Mouse (Mus musculus) heart, embryonic 15.5 days (tissue): ENCODE measurements around the gene Nlrp9c. TPM values are rescaled to one million over a fixed set of nuclear protein-coding genes. Genes with fewer than 3 reads are reported as not detected.
"Not testable (repeated sequence)": the region's sequence is repeated elsewhere in the genome, so short reads cannot be mapped to it uniquely, and the experiment has no call there.

Experiments used
- ATAC-seq: fragments of 200-750 bp; cut with Nextera tagmentation; replicated peaks from 2 replicates; pipeline ENCODE4 v1.8.0; 2017; ENCODE audit warnings: low read depth, moderate TSS enrichment; ENCODE audit not compliant: insufficient number of reproducible peaks, insufficient read depth, low FRiP score
- H3K27ac ChIP-seq: fragments of 300-500 bp; sonication (generic); 2 replicates; pipeline ENCODE4 v1.5.1; 2015; ENCODE audit warnings: mild to moderate bottlenecking, inconsistent platforms
- H3K27me3 ChIP-seq: fragments of 300-500 bp; sonication (generic); 2 replicates; pipeline ENCODE4 v1.6.1; 2015; ENCODE audit warnings: inconsistent platforms
- H3K36me3 ChIP-seq: fragments of 300-500 bp; sonication (generic); 2 replicates; pipeline ENCODE4 v1.6.1; 2015; ENCODE audit warnings: mild to moderate bottlenecking, inconsistent platforms
- H3K4me1 ChIP-seq: fragments of 300-500 bp; sonication (generic); replicated peaks from 2 replicates; pipeline ENCODE4 v1.6.1; 2015; ENCODE audit warnings: inconsistent platforms
- H3K4me2 ChIP-seq: fragments of 300-500 bp; sonication (generic); 2 replicates; pipeline ENCODE4 v1.6.1; 2015; ENCODE audit warnings: inconsistent platforms, mild to moderate bottlenecking, moderate library complexity
- H3K4me3 ChIP-seq: fragments of 300-500 bp; sonication (generic); 2 replicates; pipeline ENCODE4 v1.5.1; 2015; ENCODE audit warnings: mild to moderate bottlenecking, inconsistent platforms
- H3K9ac ChIP-seq: fragments of 300-500 bp; sonication (generic); 2 replicates; pipeline ENCODE4 v1.6.1; 2015; ENCODE audit warnings: mild to moderate bottlenecking, inconsistent platforms
- H3K9me3 ChIP-seq: fragments of 300-500 bp; sonication (generic); replicated peaks from 2 replicates; pipeline ENCODE4 v1.6.1; 2016; ENCODE audit warnings: inconsistent platforms
- WGBS: fragments of 180-500 bp; shearing (Covaris S2); methylation state at CpG from one replicate; pipeline ENCODE4 v1.1.7; 2015; ENCODE audit warnings: mixed read lengths; 5-methylcytosine and 5-hydroxymethylcytosine counted together
- polyA plus RNA-seq: library from polyadenylated mRNA; unstranded; fragments of >200 nt; fragmentation: Nextera tagmentation; extraction: Ambion mirVana; gene quantifications from 2 replicates; pipeline ENCODE4 v1.2.1, GENCODE M21; 2015

Gene Nlrp9c
- not detected in 2 replicates for polyA plus RNA-seq

GRCm38 (mm10) chr7:26403600-26403999 is at the start of gene Nlrp9c:
Gene Nlrp9c (minus strand): TSS chr7:26403700.
- not testable (repeated sequence) for H3K9me3 ChIP-seq, ATAC-seq
- WGBS, result 54% methylated on average over 2 of the region's 2 CpGs

GRCm38 (mm10) chr7:26434813-26435212 is 31.3 kb upstream of the Nlrp9c start, which contains the start of gene Nlrp4a:
Gene Nlrp4a (plus strand): TSS chr7:26435113.
- WGBS, result 70% methylated on average over 5 of the region's 5 CpGs
- Histone ChIP-seq H3K9ac (no peak within 1 kb of the TSS), H3K4me3 (no peak within 1 kb of the TSS), H3K27me3 (no peaks in the 10 kb centered on the region), H3K27ac (no peak within 1 kb of the TSS), H3K4me2 (no peak within 1 kb of the TSS), H3K9me3 (no peaks in the 10 kb centered on the region), H3K4me1 (no peaks in the 10 kb centered on the region), H3K36me3 (no peaks in the 10 kb centered on the region)
- ATAC-seq, result no peak

More at GRCm38 (mm10) chr7:26403600-26403999, at the start of gene Nlrp9c:
- H3K27me3 ChIP-seq, H3K36me3 ChIP-seq, H3K27ac ChIP-seq, H3K4me1 ChIP-seq, H3K4me2 ChIP-seq, H3K4me3 ChIP-seq, H3K9ac ChIP-seq: not testable (repeated sequence)

GRCm38 (mm10) chr7:26391811-26392210 is 11.7 kb downstream of the Nlrp9c start:
- not testable (repeated sequence) for H3K27ac ChIP-seq, H3K4me3 ChIP-seq, H3K27me3 ChIP-seq, H3K4me2 ChIP-seq, H3K36me3 ChIP-seq, ATAC-seq, H3K4me1 ChIP-seq, H3K9ac ChIP-seq, H3K9me3 ChIP-seq
- 87% methylated on average over 6 of the region's 6 CpGs for WGBS

- H3K4me3 ChIP-seq, H3K27ac ChIP-seq, H3K4me2 ChIP-seq, H3K36me3 ChIP-seq, H3K9ac ChIP-seq, H3K9me3 ChIP-seq, H3K4me1 ChIP-seq, ATAC-seq, H3K27me3 ChIP-seq: not testable (repeated sequence)
- 58% methylated on average over 2 of the region's 2 CpGs for WGBS
Observed at GRCm38 (mm10) chr7:26391137-26391536, 12.4 kb downstream of the Nlrp9c start.

- H3K27ac ChIP-seq, H3K4me1 ChIP-seq, H3K9me3 ChIP-seq, H3K4me3 ChIP-seq, H3K36me3 ChIP-seq, H3K27me3 ChIP-seq, H3K9ac ChIP-seq, H3K4me2 ChIP-seq, ATAC-seq: not testable (repeated sequence)
- 73% methylated on average over 5 of the region's 5 CpGs for WGBS
Observed at GRCm38 (mm10) chr7:26386691-26387090, 16.8 kb downstream of the Nlrp9c start.

- no peak overlapping the region for H3K9ac ChIP-seq
Observed at GRCm38 (mm10) chr7:26380807-26381206, 22.7 kb downstream of the Nlrp9c start.

GRCm38 (mm10) chr7:26373221-26373620 is 30.3 kb downstream of the Nlrp9c start:
- not testable (repeated sequence) for H3K27ac ChIP-seq, H3K36me3 ChIP-seq, H3K4me3 ChIP-seq, H3K4me1 ChIP-seq, ATAC-seq, H3K27me3 ChIP-seq, H3K4me2 ChIP-seq, H3K9ac ChIP-seq, H3K9me3 ChIP-seq
- 77% methylated on average over 5 of the region's 5 CpGs for WGBS

More at GRCm38 (mm10) chr7:26380807-26381206, 22.7 kb downstream of the Nlrp9c start:
- no peaks in the 10 kb centered on the region for H3K36me3 ChIP-seq
- ATAC-seq, result no peak
- no peak overlapping the region for H3K4me2 ChIP-seq
- H3K4me3 ChIP-seq, result no peak overlapping the region
- H3K27me3 ChIP-seq, result no peaks in the 10 kb centered on the region
- H3K27ac ChIP-seq, result no peak overlapping the region
- H3K9me3 ChIP-seq, result no peaks in the 10 kb centered on the region; the same call in 1 of the 2 replicates
- no peaks in the 10 kb centered on the region for H3K4me1 ChIP-seq
- 92% methylated on average over 1 of the region's 1 CpGs for WGBS

- ATAC-seq, result not testable (repeated sequence)
Observed at GRCm38 (mm10) chr7:26356719-26357118, 46.8 kb downstream of the Nlrp9c start.

GRCm38 (mm10) chr7:26352258-26352657 is 51.2 kb downstream of the Nlrp9c start:
- not testable (repeated sequence) for H3K27ac ChIP-seq, H3K9me3 ChIP-seq, H3K4me1 ChIP-seq, ATAC-seq, H3K36me3 ChIP-seq, H3K4me2 ChIP-seq, H3K9ac ChIP-seq, H3K4me3 ChIP-seq, H3K27me3 ChIP-seq
- WGBS, result 64% methylated on average over 3 of the region's 3 CpGs

More at GRCm38 (mm10) chr7:26356719-26357118, 46.8 kb downstream of the Nlrp9c start:
- not testable (repeated sequence) for H3K9ac ChIP-seq, H3K4me3 ChIP-seq, H3K4me2 ChIP-seq, H3K9me3 ChIP-seq, H3K36me3 ChIP-seq, H3K27ac ChIP-seq, H3K27me3 ChIP-seq, H3K4me1 ChIP-seq
- WGBS, result 70% methylated on average over 6 of the region's 6 CpGs

- H3K36me3 ChIP-seq, H3K4me2 ChIP-seq, H3K4me1 ChIP-seq, H3K27me3 ChIP-seq, H3K9me3 ChIP-seq, H3K4me3 ChIP-seq, H3K27ac ChIP-seq, ATAC-seq, H3K9ac ChIP-seq: not testable (repeated sequence)
Observed at GRCm38 (mm10) chr7:26350177-26350576, 53.3 kb downstream of the Nlrp9c start.

GRCm38 (mm10) chr7:26320361-26320760 is 83.1 kb downstream of the Nlrp9c start:
- H3K27me3 ChIP-seq, H3K27ac ChIP-seq, ATAC-seq, H3K9me3 ChIP-seq, H3K36me3 ChIP-seq, H3K4me1 ChIP-seq, H3K4me2 ChIP-seq, H3K9ac ChIP-seq, H3K4me3 ChIP-seq: not testable (repeated sequence)
- WGBS, result 59% methylated on average over 3 of the region's 3 CpGs

GRCm38 (mm10) chr7:26315809-26316208 is 87.7 kb downstream of the Nlrp9c start:
- H3K27ac ChIP-seq, H3K4me2 ChIP-seq, H3K4me3 ChIP-seq, H3K9ac ChIP-seq, H3K9me3 ChIP-seq, H3K4me1 ChIP-seq, H3K36me3 ChIP-seq, ATAC-seq, H3K27me3 ChIP-seq: not testable (repeated sequence)
- WGBS, result 66% methylated on average over 4 of the region's 4 CpGs
